Mouse (Mus musculus): Measurements from ENCODE around the gene Zfp219.

DNA sequence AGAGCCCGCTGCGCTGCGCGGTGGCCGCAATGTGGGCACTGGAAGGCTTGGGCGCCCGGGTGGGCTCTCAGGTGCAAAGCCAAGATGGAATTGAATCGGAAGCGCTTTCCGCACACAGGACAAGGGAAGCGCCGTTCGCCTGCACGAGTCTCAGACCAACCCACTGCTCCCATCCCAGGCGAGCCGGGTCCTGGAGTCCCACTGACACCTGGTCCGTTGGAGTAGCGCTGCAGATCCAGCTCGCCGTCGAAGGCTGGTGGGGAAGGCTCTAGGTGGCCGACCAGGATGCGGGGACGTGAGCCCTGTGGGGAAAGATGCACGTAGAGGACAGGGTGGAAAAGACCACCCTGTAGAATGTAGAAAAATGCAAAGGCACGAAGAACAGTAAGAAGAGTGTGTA, 11.2 kb downstream of the Zfp219 start:
- TF ChIP-seq CTCF (IDR thresholded peaks at IDR 0.05; ENCODE audit: borderline replicate concordance, extremely low read depth, insufficient read depth, insufficient read length) (no peak), POLR2A (IDR thresholded peaks at IDR 0.05; ENCODE audit: borderline replicate concordance, extremely low read depth, insufficient read depth, insufficient read length, poor library complexity, severe bottlenecking) (no peak)

Data from brain, embryonic 14.5 days (tissue).